Mouse (Mus musculus) urinary bladder, postnatal 4 days (tissue): ENCODE data around the gene Nr5a1.

Source experiments
- DNase-seq, 2 experiments: peaks; one replicate each; pipeline ENCODE4 v3.0.0; 2021 to 2022; ENCODE audit warnings: low spot score in 2 of 2

Nr5a1 gene

DNA sequence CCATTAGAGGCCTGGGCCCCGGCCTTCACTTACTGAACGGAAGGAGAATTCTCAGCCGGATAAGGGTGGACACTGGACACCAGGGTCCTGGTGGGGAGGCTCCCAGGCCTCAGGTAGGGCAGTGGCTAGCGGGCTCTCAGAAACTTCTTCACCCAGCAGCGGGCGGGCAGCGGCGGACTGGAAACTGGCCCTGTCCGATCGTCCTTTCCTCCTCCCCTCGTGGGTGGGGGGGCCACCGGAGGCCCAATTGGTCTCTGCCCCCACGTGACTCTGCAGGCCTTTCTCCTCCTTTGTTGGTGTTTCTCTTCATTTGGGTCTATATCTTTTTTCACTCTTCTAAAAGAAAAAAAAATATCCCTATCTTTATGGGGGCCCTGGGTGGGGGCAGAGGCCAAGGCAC, at the start of gene Nr5a1:
Nr5a1 (minus strand) TSS at position 219 of the 400 bp plus-strand sequence.
- no peak for DNase-seq

DNA sequence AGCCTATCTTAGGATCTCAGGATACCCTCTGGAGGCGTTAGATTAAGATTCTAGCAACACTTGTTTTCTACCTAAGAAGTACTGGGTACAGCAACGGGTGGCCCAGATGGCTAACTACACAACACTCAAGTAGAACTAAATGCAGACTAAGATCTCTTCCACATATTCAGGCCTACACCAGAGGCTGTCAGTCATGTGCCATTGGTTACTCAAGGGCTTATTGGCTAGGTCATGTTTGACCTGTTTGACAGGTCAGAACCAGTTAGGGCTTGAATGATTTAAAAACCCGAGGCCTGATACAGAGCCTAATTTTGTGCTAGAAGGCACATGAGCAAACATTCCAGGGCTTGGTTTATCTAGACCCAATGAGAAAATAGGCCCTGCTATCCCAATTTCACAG, 25.5 kb upstream of the Nr5a1 start:
- no peak for DNase-seq

DNA sequence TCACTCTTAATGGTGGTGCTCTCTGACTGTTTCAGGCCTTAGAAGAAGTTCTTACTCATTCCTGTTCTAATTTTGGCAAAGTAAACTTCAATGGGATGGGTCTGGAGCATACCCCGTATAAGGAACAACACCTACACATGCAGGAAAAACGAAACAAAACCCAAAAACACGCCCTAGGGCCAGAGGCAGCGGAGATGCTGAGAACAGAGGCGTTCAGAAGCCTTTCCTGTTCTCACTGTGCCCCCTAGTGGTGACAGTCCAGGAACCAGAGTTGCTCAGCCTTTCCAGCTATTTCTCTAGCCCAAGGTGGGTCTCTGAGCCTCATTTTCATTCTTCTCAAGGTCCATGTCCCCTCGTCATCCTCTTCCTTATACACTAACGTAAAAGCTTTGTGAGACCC, 25.1 kb upstream of the Nr5a1 start:
- DNase-seq: peak; percentile 45 to 78

DNA sequence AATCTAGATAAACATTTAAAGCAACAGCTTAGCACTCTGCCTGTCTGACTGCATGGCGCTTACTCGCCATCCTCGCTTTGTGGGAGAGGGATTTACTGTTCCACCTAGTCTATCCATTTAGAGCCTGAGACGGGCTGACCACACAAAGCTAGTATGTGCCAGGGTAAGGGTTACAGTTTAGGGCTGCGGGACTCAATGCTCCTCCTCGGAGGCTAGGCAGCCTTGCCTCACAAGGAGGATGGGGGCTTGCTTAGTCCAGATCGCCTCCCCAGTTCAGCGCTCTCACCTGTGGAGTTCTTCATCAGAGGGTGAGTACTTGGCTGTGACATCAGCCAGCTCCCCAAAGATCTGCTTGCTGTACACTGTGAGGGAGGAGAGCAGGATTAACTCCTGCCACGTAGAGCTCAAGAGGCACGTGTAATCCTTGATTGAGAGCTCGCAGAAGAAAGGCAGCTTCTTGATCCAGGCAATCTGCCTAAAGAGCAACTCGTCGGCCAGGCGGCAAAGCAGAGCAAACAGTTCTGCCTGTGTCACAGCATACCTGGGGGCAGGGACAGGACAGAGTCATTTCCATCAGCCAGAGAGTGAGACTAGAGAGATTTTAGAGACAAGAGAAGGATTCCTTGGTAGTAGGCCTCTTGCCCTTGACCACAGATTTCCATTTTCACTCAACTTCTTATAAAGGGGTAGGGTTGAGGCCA, 24.4 kb upstream of the Nr5a1 start:
- DNase-seq: no peak

DNA sequence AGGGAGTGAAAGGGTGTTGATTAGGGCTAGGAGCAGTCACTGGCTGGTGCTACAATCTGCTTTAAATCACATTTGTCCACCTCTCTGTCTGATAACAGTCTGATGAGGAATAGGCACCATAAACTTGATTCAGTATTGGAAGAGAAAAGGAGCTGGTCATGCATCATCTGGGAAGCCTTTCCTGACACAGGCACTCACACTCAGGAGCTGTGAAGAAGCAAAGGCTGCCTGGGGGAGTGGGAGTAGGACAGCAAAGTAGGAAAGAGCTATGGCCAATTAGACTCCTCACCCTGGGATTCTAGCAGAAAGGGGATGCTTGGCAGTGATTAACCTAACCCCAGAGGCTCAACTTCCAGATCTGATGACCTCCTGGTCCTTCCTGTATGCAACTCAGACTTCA, 21.4 kb upstream of the Nr5a1 start:
- DNase-seq: no peak

DNA sequence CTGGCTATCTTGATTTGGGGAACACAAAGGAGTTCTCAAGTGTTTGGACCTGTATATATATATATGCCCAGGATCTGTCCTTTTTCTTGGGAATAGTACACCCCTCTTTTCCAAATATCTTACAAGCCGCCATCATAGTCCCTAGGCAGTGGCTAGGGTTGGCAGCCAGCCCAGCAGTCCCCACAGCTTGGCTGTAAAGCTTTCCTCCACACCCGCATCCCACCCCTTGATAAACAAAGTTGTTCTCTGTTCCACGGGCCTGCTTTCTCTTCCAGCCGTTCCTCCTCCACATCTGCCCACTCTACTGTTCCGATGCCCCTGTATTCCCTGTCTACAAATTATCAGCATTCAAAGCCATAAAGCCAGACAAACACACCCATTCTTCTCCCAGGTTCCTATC, 20.4 kb upstream of the Nr5a1 start:
- no peak for DNase-seq

DNA sequence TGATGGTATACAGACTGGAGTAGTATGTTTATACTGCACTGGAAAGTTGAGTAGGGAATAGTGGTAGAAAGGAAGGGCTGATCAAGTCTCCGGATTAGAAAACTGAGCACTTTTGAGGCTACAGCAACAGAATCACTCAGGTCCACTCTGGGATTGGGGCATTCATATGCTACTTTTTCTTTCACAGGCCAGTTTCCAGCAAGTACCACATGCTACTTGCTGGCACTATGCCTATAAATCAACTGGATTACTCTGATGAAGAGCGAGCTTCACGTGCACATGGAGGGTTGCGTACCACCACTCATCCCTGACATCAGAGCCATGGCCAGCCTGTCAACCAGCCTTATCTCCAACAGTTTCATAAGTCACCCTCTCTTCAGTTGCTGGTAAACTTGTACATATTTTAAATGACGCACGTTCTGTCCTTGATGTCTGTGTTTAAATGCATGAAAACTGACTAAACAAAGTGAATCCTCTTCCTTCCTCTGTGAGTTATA, 16.0 kb upstream of the Nr5a1 start:
- DNase-seq: peak in 1 of 2 experiments; percentile 25

DNA sequence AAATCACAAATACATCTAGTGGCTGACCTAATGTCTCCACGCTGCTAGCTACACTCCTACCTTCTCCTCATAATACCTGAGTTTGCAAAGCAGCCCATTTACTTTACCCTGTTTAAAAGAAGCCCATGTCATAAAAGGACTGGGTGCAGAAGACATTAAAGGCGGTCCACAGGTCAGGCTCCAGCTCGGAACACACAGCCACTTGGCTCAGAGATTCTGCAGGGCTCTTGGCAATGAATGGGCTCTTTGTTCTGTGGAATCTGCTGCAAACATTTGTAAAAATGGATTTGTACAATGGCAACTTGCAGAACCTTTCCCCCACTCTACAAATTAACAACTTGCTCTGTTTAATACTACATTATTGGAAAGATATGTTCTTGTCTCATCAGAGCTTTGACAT, 11.1 kb upstream of the Nr5a1 start:
- peak in 1 of 2 experiments; percentile 5 for DNase-seq

DNA sequence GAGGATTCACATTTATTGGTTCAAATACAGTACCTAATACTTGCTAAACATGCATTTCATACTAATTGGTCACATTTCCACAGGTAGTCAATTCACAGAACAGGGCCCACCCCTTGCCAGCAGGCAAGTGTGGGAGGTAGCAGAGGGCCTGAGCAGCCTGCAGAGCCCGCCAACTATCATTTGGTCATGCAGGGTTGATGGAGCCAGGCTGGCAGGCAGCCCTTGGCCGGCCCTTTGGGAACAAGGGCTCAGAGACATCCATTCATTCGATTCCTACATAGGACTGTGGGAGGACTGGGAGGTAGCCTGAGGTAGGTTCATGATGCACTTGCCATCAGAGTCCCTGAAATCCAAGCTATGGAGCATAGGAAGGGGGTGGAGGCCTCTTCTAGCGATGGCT, 9.0 kb upstream of the Nr5a1 start:
- peak in 1 of 2 experiments; percentile 38 for DNase-seq

DNA sequence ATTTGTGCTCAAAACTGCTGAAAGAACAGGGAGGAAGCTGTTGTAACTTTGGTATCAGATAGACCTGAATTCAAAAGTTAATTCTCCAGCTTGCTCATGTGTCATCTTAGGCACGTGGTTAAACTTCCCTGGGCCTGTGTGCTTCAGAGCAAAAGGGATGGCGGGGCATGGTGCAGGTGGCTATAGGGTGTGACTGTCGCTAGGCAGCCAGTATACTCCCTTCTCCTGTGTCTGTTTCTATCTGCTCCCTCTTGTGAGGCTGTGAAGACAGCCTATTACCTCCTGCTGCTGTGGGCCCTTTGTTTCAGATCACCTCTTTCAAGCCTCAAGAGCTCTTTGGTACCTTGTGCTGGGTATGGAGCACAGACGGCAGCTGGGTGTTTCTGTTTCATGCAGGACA, 7.7 kb upstream of the Nr5a1 start:
- peak in 1 of 2 experiments; percentile 40 for DNase-seq

DNA sequence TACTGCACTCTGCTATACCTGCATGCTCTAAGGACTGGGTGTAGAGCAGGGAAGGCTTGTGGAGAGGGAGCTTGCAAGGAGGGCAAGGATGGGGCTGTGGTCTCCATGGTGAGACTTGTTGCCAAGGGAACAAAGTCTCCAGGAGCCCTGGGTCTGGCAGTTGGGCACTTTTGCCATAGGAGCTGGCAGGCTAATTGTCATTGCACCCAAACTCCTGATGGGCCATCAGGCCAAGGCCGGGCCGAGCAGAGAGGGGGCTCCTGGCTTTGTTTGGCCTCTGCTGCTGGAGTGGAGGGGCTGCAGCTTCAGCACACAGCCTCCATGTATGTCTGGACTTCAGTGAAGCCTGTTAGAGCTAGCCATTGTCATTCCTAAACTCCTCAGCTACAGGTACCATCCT, 6.3 kb upstream of the Nr5a1 start:
- DNase-seq: peak in 1 of 2 experiments; percentile 53

DNA sequence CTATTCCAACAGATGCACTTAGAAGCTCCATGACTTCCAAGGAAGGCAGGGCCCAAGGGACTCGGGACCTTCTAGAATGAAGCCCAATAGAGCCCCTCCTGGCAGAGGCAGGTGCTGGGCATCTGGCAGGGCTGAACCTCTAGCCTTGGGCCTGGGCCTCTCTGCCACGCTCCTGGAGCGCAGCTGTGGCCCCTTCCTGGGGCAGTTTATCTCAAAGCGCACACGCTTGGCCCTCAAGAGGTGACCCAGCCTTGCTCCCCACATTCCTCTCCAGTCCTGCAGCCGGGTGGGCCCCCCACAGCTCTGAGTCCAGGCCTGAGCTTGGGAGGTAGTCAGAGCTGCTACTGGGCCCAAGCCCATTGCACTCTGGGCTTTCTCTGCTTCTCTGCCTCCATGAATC, 5.0 kb upstream of the Nr5a1 start:
- DNase-seq: no peak

DNA sequence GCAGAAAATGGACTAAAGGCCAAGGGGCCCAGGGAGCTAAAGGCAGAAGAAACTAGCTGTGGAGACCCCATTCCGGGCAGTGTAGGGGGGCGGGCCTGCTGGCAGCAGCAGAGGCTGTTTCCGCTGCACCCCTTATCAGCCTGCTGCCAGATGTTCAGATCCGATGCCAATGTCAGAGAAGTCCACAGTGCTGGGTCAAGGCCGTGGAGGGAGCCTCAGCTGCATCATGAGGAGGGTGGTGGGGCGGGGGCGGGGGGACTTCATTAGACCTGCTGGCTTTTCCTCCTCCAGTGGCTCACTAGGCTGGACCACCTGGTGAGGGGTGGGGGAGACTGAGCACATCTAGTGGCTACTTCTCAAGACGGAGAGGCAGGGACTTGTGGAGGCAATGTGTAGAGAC, 4.3 kb upstream of the Nr5a1 start:
- no peak for DNase-seq

DNA sequence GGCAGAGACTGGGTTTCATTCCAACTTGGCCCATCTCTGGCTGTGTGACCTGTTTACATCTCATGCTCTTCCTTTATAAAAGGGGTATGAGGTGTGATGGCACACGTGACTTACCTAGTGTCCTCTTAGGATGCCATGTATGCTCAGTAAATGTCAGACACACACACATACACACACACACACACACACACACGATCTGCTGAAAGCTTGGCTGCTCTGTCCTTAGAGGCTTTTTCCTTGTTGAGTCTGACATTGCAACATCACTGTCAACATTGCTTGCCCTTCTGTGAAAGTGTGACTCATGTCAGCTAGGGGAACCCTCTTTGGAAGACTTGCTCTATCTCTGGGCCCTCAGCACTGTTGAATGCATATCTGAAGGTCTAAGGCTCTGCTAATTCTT, 3.1 kb upstream of the Nr5a1 start:
- no peak for DNase-seq

DNA sequence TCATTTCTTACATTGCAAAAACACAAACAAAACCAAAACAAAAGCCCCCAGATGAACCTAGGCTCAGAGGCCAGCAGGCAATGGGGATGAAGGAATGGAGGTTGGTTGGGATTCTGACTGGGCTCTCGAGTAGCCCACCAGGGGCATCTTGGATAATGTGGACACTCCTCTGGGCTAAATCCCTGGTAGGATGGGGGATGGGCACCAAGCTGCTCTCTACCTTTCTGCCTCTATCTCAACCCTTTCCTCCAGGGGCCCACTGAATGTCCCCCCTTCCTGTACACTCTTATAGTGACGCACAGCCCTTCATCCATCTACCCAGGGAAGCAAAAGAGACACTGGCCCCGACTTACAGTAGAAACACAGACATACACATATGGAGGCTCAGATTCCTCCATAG, 746 bp downstream of the Nr5a1 start:
- DNase-seq: no peak

DNA sequence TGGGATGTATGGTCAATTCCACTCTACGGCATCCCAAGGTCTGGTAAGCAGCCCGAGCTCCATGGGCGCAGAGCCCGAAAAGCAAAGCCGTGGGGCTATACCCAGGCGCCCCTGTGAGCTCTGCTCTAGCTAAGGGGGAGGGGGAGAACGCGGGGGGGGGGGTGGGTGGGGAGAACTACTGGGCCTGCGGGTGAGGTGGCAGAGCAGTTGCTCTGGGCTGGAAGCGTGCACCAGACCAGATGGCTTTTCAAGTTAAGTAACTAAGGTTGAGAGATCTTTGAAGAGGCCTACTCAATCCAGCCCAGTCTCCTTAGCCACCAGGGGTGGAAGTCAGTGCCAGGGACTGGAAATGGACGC, 1.6 kb downstream of the Nr5a1 start:
- no peak for DNase-seq

DNA sequence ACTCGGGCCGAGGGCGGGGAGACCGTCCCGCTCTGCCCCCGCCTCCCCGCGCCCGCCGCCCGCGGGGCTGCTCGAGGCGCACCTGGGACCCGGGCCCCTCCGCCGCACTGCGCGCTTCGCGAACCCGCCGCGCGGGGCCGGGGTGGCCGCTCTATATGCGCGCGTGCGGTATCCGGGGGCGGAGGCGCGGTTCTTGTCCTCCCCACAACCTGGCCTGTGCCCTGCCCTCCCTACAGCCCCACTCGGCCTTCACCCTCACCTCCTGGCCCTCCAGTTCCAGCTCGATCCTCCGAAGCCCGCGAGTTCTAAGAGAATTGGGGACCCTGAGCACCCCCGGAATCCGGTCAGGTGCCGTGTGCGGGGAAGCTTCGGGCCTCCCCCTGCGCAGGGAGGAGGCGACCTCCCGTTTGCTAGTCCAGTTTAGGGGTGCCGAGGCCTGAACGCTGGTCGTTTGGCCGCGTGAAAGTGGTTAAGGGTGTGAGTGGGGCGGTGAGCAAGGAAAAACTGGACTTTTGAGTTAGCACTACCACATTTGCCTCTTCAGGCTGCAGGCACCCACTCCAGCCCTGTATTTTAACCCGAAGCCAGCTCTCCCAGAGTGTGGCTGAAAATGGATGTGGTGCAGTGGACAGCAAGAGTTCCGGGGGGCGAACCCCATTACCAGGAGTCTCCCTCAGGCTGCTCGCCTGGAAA, 2.1 kb downstream of the Nr5a1 start:
- DNase-seq: no peak

DNA sequence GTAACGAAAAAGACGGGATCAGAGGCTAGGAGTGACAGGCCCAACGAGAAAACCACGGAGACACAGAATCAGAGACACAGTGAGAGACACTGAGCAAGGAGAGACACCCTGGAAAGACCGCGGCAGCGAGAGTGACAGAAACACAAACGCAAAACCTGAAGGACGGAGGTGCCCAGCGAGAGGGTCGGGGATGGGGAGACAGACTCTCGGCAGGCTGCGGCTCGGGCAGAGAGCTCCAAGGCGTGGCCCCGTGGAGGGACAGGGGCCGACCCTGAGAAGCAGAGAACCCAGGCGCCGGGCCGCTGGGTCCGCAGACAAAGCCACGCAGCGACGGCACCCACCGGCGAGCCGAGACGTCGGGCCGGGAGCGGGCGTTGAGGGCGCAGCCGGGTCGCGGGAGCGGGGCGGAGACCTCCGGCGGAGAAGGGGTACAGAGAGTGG, 2.9 kb downstream of the Nr5a1 start:
- DNase-seq: no peak

DNA sequence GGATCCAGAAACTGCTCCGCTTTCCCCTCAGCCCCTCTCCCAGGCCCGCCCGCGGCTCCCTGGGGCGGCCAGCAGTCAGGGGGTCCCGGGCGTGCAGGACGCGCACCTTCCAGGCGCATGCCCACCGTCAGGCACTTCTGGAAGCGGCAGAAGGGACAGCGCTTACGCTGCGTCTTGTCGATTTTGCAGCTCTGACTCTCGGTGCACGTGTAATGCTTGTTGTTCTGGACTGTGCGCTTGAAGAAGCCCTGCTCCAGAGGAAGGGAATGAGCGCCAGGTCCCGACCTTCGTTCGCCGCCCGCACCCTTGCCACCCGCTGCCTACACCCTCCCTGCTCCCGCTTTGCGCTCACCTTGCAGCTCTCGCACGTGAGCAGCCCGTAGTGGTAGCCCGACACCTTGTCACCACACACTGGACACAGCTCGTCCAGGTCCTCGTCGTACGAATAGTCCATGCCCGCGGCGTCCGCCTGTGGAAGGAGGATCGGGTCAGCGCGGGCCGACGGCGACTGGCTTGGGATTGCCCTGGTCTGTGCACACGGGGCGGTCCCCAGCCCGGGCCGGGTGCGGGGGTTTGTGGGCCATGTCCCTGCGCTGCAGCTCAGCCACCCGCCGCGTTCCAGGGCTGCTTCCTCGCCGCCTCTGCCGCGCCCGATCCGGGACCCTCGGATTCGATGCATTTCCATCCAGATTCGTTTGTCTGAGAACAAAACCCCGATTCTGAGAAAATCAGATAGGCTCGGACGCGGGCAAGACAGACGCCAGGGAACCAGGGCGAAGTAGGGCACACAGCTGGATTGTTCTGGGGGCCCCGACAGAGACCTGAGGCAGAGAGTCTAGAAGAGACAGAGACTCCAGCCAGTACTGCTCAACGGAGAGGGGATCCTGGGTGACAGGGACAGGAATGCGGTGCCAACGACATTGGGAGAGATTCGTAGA, 3.8 kb downstream of the Nr5a1 start:
- DNase-seq: no peak

DNA sequence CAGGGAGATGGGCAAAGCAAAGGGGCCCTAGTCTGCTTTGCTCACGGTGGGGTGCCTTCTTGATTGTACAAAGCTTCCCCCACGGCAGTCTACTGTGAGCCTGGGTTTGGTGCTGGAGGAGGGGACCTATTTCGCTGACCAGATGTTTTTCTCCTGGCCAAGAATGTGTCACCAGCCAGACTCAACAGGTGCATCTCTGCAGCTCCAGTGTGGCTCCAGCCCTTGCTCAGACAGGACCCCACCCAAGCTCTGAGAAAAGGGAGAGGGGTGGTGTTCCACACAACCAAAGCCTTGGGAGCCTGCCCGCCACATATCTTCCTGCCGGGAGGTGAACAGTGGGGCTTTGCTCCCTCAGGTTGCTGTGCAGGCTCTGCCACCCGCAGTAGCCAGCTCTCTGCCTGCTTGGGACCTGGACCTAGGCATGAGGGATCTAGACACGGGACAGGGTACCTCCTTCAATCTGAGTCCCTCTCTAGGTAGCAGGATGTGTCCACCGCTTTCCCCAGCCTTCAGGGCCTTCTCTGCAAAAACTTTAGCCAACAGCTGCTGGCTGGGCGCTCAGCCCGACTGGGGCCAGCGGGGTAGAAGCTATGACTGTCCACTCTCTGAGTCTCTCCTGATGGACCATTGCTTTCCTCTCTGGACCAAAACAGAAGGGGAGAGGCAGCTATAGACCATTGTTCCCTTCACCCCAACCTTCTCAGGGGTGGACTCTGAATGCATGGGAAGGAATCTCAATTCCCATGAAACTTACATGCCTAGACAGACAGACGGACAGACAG, 5.2 kb downstream of the Nr5a1 start:
- DNase-seq: peak in 1 of 2 experiments; percentile 62

DNA sequence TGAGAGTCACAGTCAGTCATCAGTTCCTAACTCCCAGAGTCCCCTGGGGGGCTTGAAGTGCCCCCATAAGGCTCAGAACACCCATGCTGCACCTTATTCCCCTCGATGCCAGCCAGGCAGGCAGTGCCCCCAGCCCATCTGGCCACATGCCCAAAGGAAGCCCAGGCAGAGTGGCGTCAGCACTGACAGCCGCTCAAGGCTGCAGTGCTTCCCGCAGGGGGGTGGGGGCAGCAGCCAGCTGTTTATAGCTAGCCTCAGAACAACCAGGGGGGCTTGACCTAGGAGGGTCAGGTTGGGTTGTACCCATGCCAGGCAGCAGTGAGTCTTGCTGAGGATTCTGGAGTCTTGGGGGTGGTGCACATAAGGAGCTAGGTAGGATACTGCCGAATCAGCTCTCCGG, 7.7 kb downstream of the Nr5a1 start:
- no peak for DNase-seq

DNA sequence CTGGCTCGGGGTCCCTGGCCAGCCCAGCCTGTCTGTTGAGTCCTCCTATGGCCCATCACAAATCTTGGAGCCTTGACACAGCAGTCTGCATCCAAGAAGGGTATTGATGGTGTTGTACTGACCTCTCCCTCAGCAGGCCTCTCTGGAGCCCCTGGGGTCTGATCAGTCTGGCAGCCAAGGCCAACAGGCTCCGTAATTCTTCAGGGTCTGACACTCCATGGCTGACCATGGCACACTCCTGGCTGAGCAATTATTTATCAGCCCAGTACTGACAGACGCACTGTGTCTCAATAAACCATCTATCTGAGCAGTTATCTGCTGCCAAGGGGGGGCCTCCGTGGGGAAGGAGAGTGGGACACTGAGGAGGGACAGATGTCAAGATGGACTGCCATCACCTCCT, 9.3 kb downstream of the Nr5a1 start:
- DNase-seq: no peak
